Mouse (Mus musculus): Measurements from ENCODE around the gene Asap3. TPM values are rescaled to one million over a fixed set of nuclear protein-coding genes. Genes with fewer than 3 reads are reported as not detected.

Gene Asap3
- total RNA-seq, 1 experiment from 2014 or later, result not detected

GRCm38 (mm10) chr4:136180408-136181330 lies 25.5 kb upstream of the Asap3 start:
- no peak for ATAC-seq (replicated peaks; ENCODE audit: low read depth, poor library complexity, severe bottlenecking)

- no peak for ATAC-seq (replicated peaks; ENCODE audit: low read depth, poor library complexity, severe bottlenecking)
Observed at GRCm38 (mm10) chr4:136181367-136181766, 24.8 kb upstream of the Asap3 start.

- ATAC-seq (replicated peaks; ENCODE audit: low read depth, poor library complexity, severe bottlenecking), result peak; percentile 66
Observed at GRCm38 (mm10) chr4:136185375-136185774, 20.8 kb upstream of the Asap3 start.

GRCm38 (mm10) chr4:136186315-136186714 lies 19.9 kb upstream of the Asap3 start:
- no peak for ATAC-seq (replicated peaks; ENCODE audit: low read depth, poor library complexity, severe bottlenecking)

GRCm38 (mm10) chr4:136186739-136187472 lies 19.3 kb upstream of the Asap3 start:
- ATAC-seq (replicated peaks; ENCODE audit: low read depth, poor library complexity, severe bottlenecking), result no peak

GRCm38 (mm10) chr4:136188973-136189737 lies 17.0 kb upstream of the Asap3 start:
- 0 out of 2 replicates have a peak, but pooled peaks have one; percentile 9 for ATAC-seq (replicated peaks; ENCODE audit: low read depth, poor library complexity, severe bottlenecking)

- ATAC-seq (replicated peaks; ENCODE audit: low read depth, poor library complexity, severe bottlenecking), result peak; percentile 91
Observed at GRCm38 (mm10) chr4:136189912-136190311, 16.3 kb upstream of the Asap3 start.

GRCm38 (mm10) chr4:136193571-136193970 lies 12.6 kb upstream of the Asap3 start:
- no peak for ATAC-seq (replicated peaks; ENCODE audit: low read depth, poor library complexity, severe bottlenecking)

GRCm38 (mm10) chr4:136195029-136195428 lies 11.1 kb upstream of the Asap3 start:
- ATAC-seq (replicated peaks; ENCODE audit: low read depth, poor library complexity, severe bottlenecking), result no peak

GRCm38 (mm10) chr4:136195629-136196028 lies 10.5 kb upstream of the Asap3 start:
- no peak for ATAC-seq (replicated peaks; ENCODE audit: low read depth, poor library complexity, severe bottlenecking)

GRCm38 (mm10) chr4:136196201-136196600 lies 10.0 kb upstream of the Asap3 start:
- no peak for ATAC-seq (replicated peaks; ENCODE audit: low read depth, poor library complexity, severe bottlenecking)

- ATAC-seq (replicated peaks; ENCODE audit: low read depth, poor library complexity, severe bottlenecking), result no peak
Observed at GRCm38 (mm10) chr4:136198846-136199245, 7.3 kb upstream of the Asap3 start.

GRCm38 (mm10) chr4:136199562-136200292 lies 6.4 kb upstream of the Asap3 start:
- peak; percentile 78 for ATAC-seq (replicated peaks; ENCODE audit: low read depth, poor library complexity, severe bottlenecking)

- peak; percentile 35 for ATAC-seq (replicated peaks; ENCODE audit: low read depth, poor library complexity, severe bottlenecking)
Observed at GRCm38 (mm10) chr4:136202509-136202908, 3.7 kb upstream of the Asap3 start.

- ATAC-seq (replicated peaks; ENCODE audit: low read depth, poor library complexity, severe bottlenecking), result no peak
Observed at GRCm38 (mm10) chr4:136204775-136205174, 1.4 kb upstream of the Asap3 start.

GRCm38 (mm10) chr4:136206943-136207342 lies 778 bp downstream of the Asap3 start:
- ATAC-seq (replicated peaks; ENCODE audit: low read depth, poor library complexity, severe bottlenecking), result no peak

- no peak for ATAC-seq (replicated peaks; ENCODE audit: low read depth, poor library complexity, severe bottlenecking)
Observed at GRCm38 (mm10) chr4:136210931-136211330, 4.8 kb downstream of the Asap3 start.

GRCm38 (mm10) chr4:136213629-136214028 lies 7.5 kb downstream of the Asap3 start:
- no peak for ATAC-seq (replicated peaks; ENCODE audit: low read depth, poor library complexity, severe bottlenecking)

GRCm38 (mm10) chr4:136214828-136215227 lies 8.7 kb downstream of the Asap3 start:
- ATAC-seq (replicated peaks; ENCODE audit: low read depth, poor library complexity, severe bottlenecking), result no peak

- no peak for ATAC-seq (replicated peaks; ENCODE audit: low read depth, poor library complexity, severe bottlenecking)
Observed at GRCm38 (mm10) chr4:136215576-136215975, 9.4 kb downstream of the Asap3 start.

Measured in common myeloid progenitor, adult 5-6 weeks (primary cell).